Mouse (Mus musculus): ENCODE data around the gene Gnaq. TPM values are rescaled to one million over a fixed set of nuclear protein-coding genes. Genes with fewer than 3 reads are reported as not detected.
"Not testable (repeated sequence)": the region's sequence is repeated elsewhere in the genome, so short reads cannot be mapped to it uniquely, and the experiment has no call there.

The Gnaq gene
- polyA plus RNA-seq (2015; fragmentation: Nextera tagmentation; extraction: Ambion mirVana): 15.7 and 19.5 TPM in 2 replicates

- Histone ChIP-seq H3K4me2 (peak within 1 kb of the TSS; percentile 80), H3K4me3 (peak within 1 kb of the TSS; percentile 94), H3K9ac (peak within 1 kb of the TSS; percentile 95), H3K9me3 (replicated peaks) (no peaks in the 10 kb centered on the region), H3K27ac (peak within 1 kb of the TSS; percentile 98), H3K4me1 (replicated peaks) (peaks cover 32% of the 10 kb centered on the region), H3K27me3 (no peaks in the 10 kb centered on the region), H3K36me3 (no peaks in the 10 kb centered on the region)
- WGBS: 0% methylated on average over 3 of the region's 14 CpGs
- ATAC-seq (replicated peaks; ENCODE audit: insufficient number of reproducible peaks, insufficient read depth, low FRiP score, low read depth): no peak
Measured at GRCm38 (mm10) chr19:16132791-16132864, at the start of gene Gnaq. TSS of gene Gnaq (plus strand) at chr19:16132831.

- ATAC-seq (replicated peaks; ENCODE audit: insufficient number of reproducible peaks, insufficient read depth, low FRiP score, low read depth); H3K36me3 ChIP-seq; H3K27me3 ChIP-seq; H3K4me1 ChIP-seq (replicated peaks); H3K4me2 ChIP-seq; H3K4me3 ChIP-seq; H3K27ac ChIP-seq; H3K9me3 ChIP-seq (replicated peaks); H3K9ac ChIP-seq: not testable (repeated sequence)
- 92% methylated on average over 21 of the region's 21 CpGs for WGBS
Measured at GRCm38 (mm10) chr19:16083981-16084630, 48.5 kb upstream of the Gnaq start.

DNA sequence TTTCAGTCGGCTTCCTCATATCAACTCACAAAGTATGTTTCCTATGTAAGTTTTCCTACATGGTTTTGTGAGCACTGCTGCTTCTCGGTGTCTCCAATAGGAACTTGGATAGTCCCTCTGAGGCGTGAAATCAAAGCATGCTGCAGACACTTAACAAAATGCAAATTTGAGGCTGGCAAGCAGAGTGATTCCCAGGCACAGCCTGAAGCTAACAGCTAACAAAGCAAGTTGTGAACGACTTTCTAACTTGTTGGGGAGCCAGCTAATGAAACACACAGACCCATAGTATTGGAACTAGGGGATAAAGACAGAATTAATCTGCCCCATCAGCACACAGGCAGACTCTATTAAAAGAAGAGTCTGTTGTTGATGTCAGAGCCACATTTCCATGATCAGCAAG, 47.4 kb upstream of the Gnaq start:
- no peaks in the 10 kb centered on the region for H3K36me3 ChIP-seq
- no peaks in the 10 kb centered on the region for H3K27me3 ChIP-seq
- H3K4me1 ChIP-seq (replicated peaks): no peaks in the 10 kb centered on the region
- ATAC-seq (replicated peaks; ENCODE audit: insufficient number of reproducible peaks, insufficient read depth, low FRiP score, low read depth): no peak
- H3K9me3 ChIP-seq (replicated peaks): no peaks in the 10 kb centered on the region
- no peak overlapping the region for H3K4me3 ChIP-seq
- no peak overlapping the region for H3K27ac ChIP-seq
- WGBS: 64% methylated on average over 4 of the region's 4 CpGs
- H3K4me2 ChIP-seq: no peak overlapping the region
- H3K9ac ChIP-seq: no peak overlapping the region

GRCm38 (mm10) chr19:16086154-16086553, 46.5 kb upstream of the Gnaq start:
- Histone ChIP-seq H3K4me2 (no peak overlapping the region), H3K27ac (no peak overlapping the region), H3K9ac (no peak overlapping the region), H3K4me3 (no peak overlapping the region), H3K36me3 (no peaks in the 10 kb centered on the region), H3K9me3 (replicated peaks) (no peaks in the 10 kb centered on the region), H3K27me3 (no peaks in the 10 kb centered on the region), H3K4me1 (replicated peaks) (no peaks in the 10 kb centered on the region)
- no peak for ATAC-seq (replicated peaks; ENCODE audit: insufficient number of reproducible peaks, insufficient read depth, low FRiP score, low read depth)

GRCm38 (mm10) chr19:16086581-16086980, 46.0 kb upstream of the Gnaq start:
- Histone ChIP-seq H3K4me3 (no peak overlapping the region), H3K4me1 (replicated peaks) (no peaks in the 10 kb centered on the region), H3K4me2 (no peak overlapping the region), H3K36me3 (no peaks in the 10 kb centered on the region), H3K27ac (no peak overlapping the region), H3K9me3 (replicated peaks) (no peaks in the 10 kb centered on the region), H3K9ac (no peak overlapping the region), H3K27me3 (no peaks in the 10 kb centered on the region)
- ATAC-seq (replicated peaks; ENCODE audit: insufficient number of reproducible peaks, insufficient read depth, low FRiP score, low read depth): no peak

GRCm38 (mm10) chr19:16087391-16087790, 45.2 kb upstream of the Gnaq start:
- Histone ChIP-seq H3K4me3 (no peak overlapping the region), H3K4me2 (no peak overlapping the region), H3K27ac (no peak overlapping the region), H3K9me3 (replicated peaks) (no peaks in the 10 kb centered on the region), H3K27me3 (no peaks in the 10 kb centered on the region), H3K4me1 (replicated peaks) (no peaks in the 10 kb centered on the region), H3K36me3 (no peaks in the 10 kb centered on the region), H3K9ac (no peak overlapping the region)
- no peak for ATAC-seq (replicated peaks; ENCODE audit: insufficient number of reproducible peaks, insufficient read depth, low FRiP score, low read depth)

GRCm38 (mm10) chr19:16093616-16094015, 39.0 kb upstream of the Gnaq start:
- ATAC-seq (replicated peaks; ENCODE audit: insufficient number of reproducible peaks, insufficient read depth, low FRiP score, low read depth): no peak
- no peak overlapping the region for H3K27ac ChIP-seq
- H3K27me3 ChIP-seq: no peaks in the 10 kb centered on the region
- H3K36me3 ChIP-seq: no peaks in the 10 kb centered on the region
- WGBS: 68% methylated on average over 4 of the region's 4 CpGs
- H3K9ac ChIP-seq: no peak overlapping the region
- H3K4me1 ChIP-seq (replicated peaks): no peaks in the 10 kb centered on the region
- no peaks in the 10 kb centered on the region for H3K9me3 ChIP-seq (replicated peaks)
- no peak overlapping the region for H3K4me2 ChIP-seq
- no peak overlapping the region for H3K4me3 ChIP-seq

DNA sequence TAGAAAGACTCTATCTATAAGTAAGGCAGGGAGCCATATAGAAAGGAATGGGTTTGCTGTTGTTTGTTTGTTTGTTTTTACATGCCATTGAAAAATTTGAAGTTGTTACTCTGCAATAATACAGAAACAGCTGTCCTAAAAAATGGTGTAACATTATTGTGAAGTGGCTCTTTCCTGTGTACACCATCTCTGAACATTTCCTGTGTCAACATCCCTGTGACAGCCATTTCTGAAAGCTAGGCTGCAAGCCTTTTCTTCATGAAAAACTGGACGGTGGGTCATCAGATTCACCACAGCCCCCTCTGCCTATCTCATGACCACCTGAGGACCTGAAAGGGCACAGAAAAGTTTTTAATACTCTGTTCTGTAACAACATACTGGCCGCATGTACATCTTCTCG, 22.7 kb upstream of the Gnaq start:
- Histone ChIP-seq H3K27me3 (no peaks in the 10 kb centered on the region), H3K36me3 (no peaks in the 10 kb centered on the region), H3K27ac (no peak overlapping the region), H3K9me3 (replicated peaks) (no peaks in the 10 kb centered on the region), H3K4me2 (no peak overlapping the region), H3K4me3 (no peak overlapping the region), H3K9ac (no peak overlapping the region), H3K4me1 (replicated peaks) (0 out of 2 replicates have a peak, but pooled peaks cover 3% of the 10 kb centered on the region)
- ATAC-seq (replicated peaks; ENCODE audit: insufficient number of reproducible peaks, insufficient read depth, low FRiP score, low read depth): no peak
- WGBS: 73% methylated on average over 3 of the region's 3 CpGs

DNA sequence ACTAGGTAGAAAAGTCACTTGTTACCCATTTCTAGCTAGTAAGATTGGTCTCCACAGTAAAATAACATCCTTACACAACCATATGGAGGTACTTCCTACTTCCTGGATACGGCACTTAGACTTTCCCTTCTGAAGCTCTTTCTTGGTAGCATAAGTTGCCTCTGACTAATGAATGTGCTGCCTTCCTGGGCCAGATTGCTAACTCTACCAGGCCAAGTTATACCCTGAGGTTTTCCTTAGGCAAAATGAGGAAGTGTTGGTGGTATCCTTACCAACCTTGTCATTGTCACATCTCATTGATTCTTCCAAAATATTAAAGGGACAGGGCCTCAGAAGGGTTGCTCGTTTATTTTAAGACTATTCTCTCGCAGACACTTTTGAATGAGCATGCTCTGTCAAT, 22.0 kb upstream of the Gnaq start:
- Histone ChIP-seq H3K4me3 (no peak overlapping the region), H3K4me2 (no peak overlapping the region), H3K9ac (no peak overlapping the region), H3K4me1 (replicated peaks) (0 out of 2 replicates have a peak, but pooled peaks cover 3% of the 10 kb centered on the region), H3K36me3 (no peaks in the 10 kb centered on the region), H3K27me3 (no peaks in the 10 kb centered on the region), H3K9me3 (replicated peaks) (no peaks in the 10 kb centered on the region), H3K27ac (no peak overlapping the region)
- 75% methylated on average over 3 of the region's 3 CpGs for WGBS
- ATAC-seq (replicated peaks; ENCODE audit: insufficient number of reproducible peaks, insufficient read depth, low FRiP score, low read depth): no peak

- ATAC-seq (replicated peaks; ENCODE audit: insufficient number of reproducible peaks, insufficient read depth, low FRiP score, low read depth): no peak
- 36% methylated on average over 1 of the region's 1 CpGs for WGBS
- Histone ChIP-seq H3K4me2 (no peak overlapping the region), H3K36me3 (no peaks in the 10 kb centered on the region), H3K27me3 (no peaks in the 10 kb centered on the region), H3K9me3 (replicated peaks) (no peaks in the 10 kb centered on the region), H3K4me1 (replicated peaks) (0 out of 2 replicates have a peak, but pooled peaks cover 3% of the 10 kb centered on the region), H3K4me3 (no peak overlapping the region), H3K9ac (no peak overlapping the region), H3K27ac (no peak overlapping the region)
Measured at GRCm38 (mm10) chr19:16113295-16113694, 19.3 kb upstream of the Gnaq start.

DNA sequence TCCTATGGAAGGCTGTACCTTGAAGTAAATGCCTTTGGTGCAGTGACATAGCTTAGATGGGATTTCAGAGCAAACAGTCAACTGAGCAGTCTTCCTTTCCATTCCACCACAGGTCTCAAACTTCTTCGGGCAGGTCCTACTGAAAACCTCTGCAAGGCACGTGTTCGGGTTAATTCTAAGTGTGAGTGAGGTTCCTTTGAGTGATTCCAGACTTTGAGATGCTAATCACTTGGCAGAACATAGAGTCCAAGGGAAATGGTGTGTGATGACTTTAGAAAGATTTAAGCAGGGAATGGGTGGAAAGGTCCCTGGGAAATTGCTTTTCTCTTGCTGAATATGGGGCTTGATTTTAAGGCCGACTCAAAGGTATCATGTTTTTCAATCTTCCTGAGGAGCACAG, 14.2 kb upstream of the Gnaq start:
- Histone ChIP-seq H3K9me3 (replicated peaks) (no peaks in the 10 kb centered on the region), H3K4me3 (no peak overlapping the region), H3K27ac (no peak overlapping the region), H3K9ac (no peak overlapping the region), H3K27me3 (no peaks in the 10 kb centered on the region), H3K4me2 (no peak overlapping the region), H3K36me3 (no peaks in the 10 kb centered on the region), H3K4me1 (replicated peaks) (0 out of 2 replicates have a peak, but pooled peaks cover 4% of the 10 kb centered on the region)
- 69% methylated on average over 4 of the region's 4 CpGs for WGBS
- ATAC-seq (replicated peaks; ENCODE audit: insufficient number of reproducible peaks, insufficient read depth, low FRiP score, low read depth): no peak

- H3K4me1 ChIP-seq (replicated peaks): 0 out of 2 replicates have a peak, but pooled peaks cover 3% of the 10 kb centered on the region
- H3K36me3 ChIP-seq: no peaks in the 10 kb centered on the region
- no peaks in the 10 kb centered on the region for H3K27me3 ChIP-seq
- H3K4me2 ChIP-seq: no peak overlapping the region
- no peaks in the 10 kb centered on the region for H3K9me3 ChIP-seq (replicated peaks)
- no peak for ATAC-seq (replicated peaks; ENCODE audit: insufficient number of reproducible peaks, insufficient read depth, low FRiP score, low read depth)
- no peak overlapping the region for H3K9ac ChIP-seq
- no peak overlapping the region for H3K4me3 ChIP-seq
- 18% methylated on average over 2 of the region's 2 CpGs for WGBS
- H3K27ac ChIP-seq: no peak overlapping the region
Measured at GRCm38 (mm10) chr19:16121301-16121700, 11.3 kb upstream of the Gnaq start.
